19 mouse cellular contexts compared by ENCODE assay signal in genomic region chr3:104403582-104403981, GRCm38 (mm10).
DNase-seq lines count a peak whose midpoint lies in the region; ATAC-seq and TF ChIP-seq lines count a peak whose summit lies in the region.
"Had no signal": no experiment of that assay in that cellular context is flagged by ENCODE, and none has a peak within 500 bp of the region (broad histone marks: within the 10 kb centered on the region; RNA-seq: fewer than 3 reads in every experiment).

No protein-coding gene starts in this region.

- H3K9me3 ChIP-seq in lung, postnatal 0 days (ENCODE audit: low read length), result no peaks in the 10 kb centered on the region
- H3K9me3 ChIP-seq: embryonic facial prominence, embryonic 12.5 days; forebrain, embryonic 12.5 days; hindbrain, embryonic 13.5 days; midbrain, embryonic 10.5 days had no signal

- peak; percentile 41 for DNase-seq in lung, adult 2 months
- no peak for DNase-seq in lung, postnatal 10 days
- DNase-seq in lung, postnatal 0 days (ENCODE audit: low spot score), result peak; percentile 92
- DNase-seq in thymus, postnatal 25 days, result no peak
- no peak for DNase-seq in spleen, adult 18-20 months
- DNase-seq in cerebellum, adult 9-11 months, result no peak
- DNase-seq: adrenal gland, postnatal 10 days; cerebellum, postnatal 10 days; kidney, adult 18-20 months; liver, postnatal 0 days had no signal

- 53% methylated on average over 4 of the region's 4 CpGs for WGBS in lung, adult 2 months
- WGBS in lung, postnatal 0 days, result 44% methylated on average over 4 of the region's 4 CpGs

- TF ChIP-seq EP300 in lung, postnatal 0 days (IDR thresholded peaks at IDR 0.05), result peak; percentile 94

- peaks cover 5% of the 10 kb centered on the region for H3K4me1 ChIP-seq in lung, adult 2 months (ENCODE audit: control insufficient read depth, insufficient read depth, low read length)
- H3K4me1 ChIP-seq in lung, postnatal 0 days (ENCODE audit: insufficient read depth, low read depth, low read length), result no peaks in the 10 kb centered on the region
- H3K4me1 ChIP-seq: embryonic facial prominence, embryonic 12.5 days; forebrain, embryonic 12.5 days; midbrain, embryonic 10.5 days had no signal

- peak; percentile 94 for ATAC-seq in common myeloid progenitor, adult 5-6 weeks (replicated peaks; ENCODE audit: low read depth, poor library complexity, severe bottlenecking)
- peak; percentile 96 for ATAC-seq in lung, postnatal 0 days
- ATAC-seq in monocyte, adult 5-6 weeks (replicated peaks; ENCODE audit: insufficient number of reproducible peaks, low FRiP score, low TSS enrichment, poor library complexity, severe bottlenecking), result 0 out of 2 replicates have a peak, but pooled peaks have one; percentile 36
- ATAC-seq: activated CD4-positive, CD25-positive, alpha-beta regulatory T cell, adult 4 months; liver, postnatal 0 days had no signal

- no peaks in the 10 kb centered on the region for H3K36me3 ChIP-seq in lung, postnatal 0 days (ENCODE audit: insufficient read depth, low read length)
- H3K36me3 ChIP-seq: embryonic facial prominence, embryonic 12.5 days; forebrain, embryonic 12.5 days; hindbrain, embryonic 13.5 days; midbrain, embryonic 10.5 days had no signal

- no peak overlapping the region for H3K9ac ChIP-seq in lung, postnatal 0 days (replicated peaks; ENCODE audit: low read depth)
- H3K9ac ChIP-seq: embryonic facial prominence, embryonic 12.5 days; forebrain, embryonic 12.5 days; hindbrain, embryonic 13.5 days; liver, postnatal 0 days had no signal

- peak overlapping the region; percentile 43; the same call in 1 of the 2 replicates for H3K27ac ChIP-seq in lung, postnatal 0 days (ENCODE audit: low read length)
- H3K27ac ChIP-seq: embryonic facial prominence, embryonic 12.5 days; forebrain, embryonic 12.5 days; hindbrain, embryonic 13.5 days; kidney, postnatal 0 days; midbrain, embryonic 10.5 days had no signal

- H3K4me3 ChIP-seq in lung, adult 2 months (replicated peaks; ENCODE audit: extremely low read depth, low read depth, low read length), result no peak overlapping the region
- no peak overlapping the region for H3K4me3 ChIP-seq in lung, postnatal 0 days (ENCODE audit: low read depth, low read length)
- H3K4me3 ChIP-seq: embryonic facial prominence, embryonic 12.5 days; erythroblast, embryonic 14.5 days; forebrain, embryonic 12.5 days; hindbrain, embryonic 13.5 days; midbrain, embryonic 10.5 days had no signal

- no peak overlapping the region for H3K4me2 ChIP-seq in lung, postnatal 0 days (replicated peaks; ENCODE audit: low read depth, low read length)
- H3K4me2 ChIP-seq: embryonic facial prominence, embryonic 12.5 days; forebrain, embryonic 12.5 days; hindbrain, embryonic 13.5 days had no signal

- H3K27me3 ChIP-seq in lung, postnatal 0 days (replicated peaks; ENCODE audit: insufficient read depth, low read length), result no peaks in the 10 kb centered on the region
- H3K27me3 ChIP-seq: embryonic facial prominence, embryonic 12.5 days; forebrain, embryonic 12.5 days; hindbrain, embryonic 13.5 days had no signal

- no peak for TF ChIP-seq CTCF in lung, adult 2 months (IDR thresholded peaks at IDR 0.05; ENCODE audit: insufficient read depth, low read length)
- no peak for TF ChIP-seq CTCF in lung, postnatal 0 days (IDR thresholded peaks at IDR 0.05)

- TF ChIP-seq POLR2A in lung, adult 2 months (IDR thresholded peaks at IDR 0.05; ENCODE audit: borderline replicate concordance, extremely low read depth, low read depth, low read length), result no peak

Comparison
In these comparisons a context has a peak if more than half of its experiments do, and no peak if none do; other contexts are left out.
1. DNase-seq: peak in lung, adult 2 months (single experiment) and lung, postnatal 0 days (single experiment); none in lung, postnatal 10 days (single experiment), thymus, postnatal 25 days (single experiment), spleen, adult 18-20 months (0 of 2) and cerebellum, adult 9-11 months (single experiment).
2. ATAC-seq: peak in every context shown above with its lines; median percentile 96 in lung, postnatal 0 days; 94 in common myeloid progenitor, adult 5-6 weeks; 36 in monocyte, adult 5-6 weeks.